Mouse (Mus musculus): ENCODE data around the gene Vmn1r30.

Gene Vmn1r30
- long read RNA-seq, experiment 1 = 0 reads
- long read RNA-seq, experiment 2 = 0 reads

DNA sequence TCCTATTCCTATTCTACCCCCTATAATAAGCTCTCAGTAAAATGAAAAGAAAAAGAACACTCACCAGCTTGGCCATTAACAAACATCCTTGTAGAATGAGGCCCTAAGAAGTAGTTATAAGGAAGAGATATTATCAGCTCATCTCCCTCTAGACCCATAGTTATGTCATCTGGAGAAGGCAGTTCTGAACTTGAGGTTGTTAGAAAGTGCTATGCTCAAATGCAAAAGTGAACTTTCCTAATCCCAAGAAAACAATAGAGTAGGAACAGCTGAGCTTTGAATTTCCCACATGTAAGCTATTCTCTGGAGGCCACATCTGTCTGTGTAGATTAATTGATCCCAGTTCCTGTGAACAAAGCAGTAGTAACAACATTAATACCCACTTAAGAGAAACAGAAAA, at the start of gene Vmn1r30:
Vmn1r30 (minus strand) TSS at position 101 of the 400 bp plus-strand sequence.
- intact Hi-C loops (cut with DNase I) = no loop called here

DNA sequence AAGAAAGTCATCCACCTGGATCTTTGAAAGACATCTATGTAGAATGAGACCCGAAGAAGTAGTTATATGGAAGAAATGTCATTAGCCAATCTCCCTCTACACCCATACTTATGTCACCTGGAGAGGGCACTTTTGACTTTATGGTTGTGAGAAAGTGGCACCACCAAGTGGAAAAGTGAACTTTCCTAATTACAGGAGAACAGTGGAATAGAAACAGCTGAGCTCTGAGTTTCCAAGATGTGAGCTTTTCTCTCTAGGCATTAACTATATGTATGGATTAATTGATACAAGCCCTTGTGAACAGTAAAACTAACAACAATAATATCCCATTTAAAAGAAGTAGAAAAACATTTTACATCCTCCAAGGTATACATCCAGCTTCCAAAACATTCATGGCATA, 32.0 kb upstream of the Vmn1r30 start, which contains the start of gene Vmn1r31:
Vmn1r31 (minus strand) TSS at position 101 of the 400 bp plus-strand sequence.
- intact Hi-C loops (cut with DNase I) = loop anchor here (5.0 kb wide), 1 partner anchor 418 kb away; no protein-coding TSS in a partner anchor

Measured in adrenal gland (tissue).